In the genomic region with DNA sequence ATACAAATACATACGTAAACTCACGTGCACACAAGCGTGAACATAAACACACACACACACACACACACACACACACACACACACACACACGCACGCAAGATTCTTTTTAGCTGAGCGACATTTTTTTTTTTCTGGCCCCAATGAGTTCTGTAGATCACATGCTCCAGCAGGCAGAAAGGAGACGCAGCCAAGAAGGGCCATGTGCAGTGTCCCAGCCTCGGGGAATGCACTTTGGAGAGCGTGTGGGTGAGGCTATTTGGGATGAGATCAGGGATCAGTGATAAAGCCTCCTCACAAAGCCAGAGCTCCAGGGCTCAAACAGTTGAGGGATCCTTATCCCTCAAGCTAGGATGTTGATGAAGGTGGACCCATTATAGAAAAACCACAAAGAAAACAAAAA, we compare ENCODE assay signal across 11 mouse cellular contexts. TPM values are rescaled to one million over a fixed set of nuclear protein-coding genes. Genes with fewer than 3 reads are reported as not detected.
DNase-seq lines count a peak whose midpoint lies in the region; ATAC-seq and TF ChIP-seq lines count a peak whose summit lies in the region.
"Had no signal": no experiment of that assay in that cellular context is flagged by ENCODE, and none has a peak within 500 bp of the region (broad histone marks: within the 10 kb centered on the region; RNA-seq: fewer than 3 reads in every experiment).

No protein-coding gene starts in this region.

- TF ChIP-seq EP300 in heart, postnatal 0 days (IDR thresholded peaks at IDR 0.05; ENCODE audit: low read depth), result no peak

- no peak for TF ChIP-seq CTCF in heart, postnatal 0 days (IDR thresholded peaks at IDR 0.05; ENCODE audit: low read depth)

- ATAC-seq in forebrain, embryonic 16.5 days, result peak; percentile 47; the same call in 1 of the 2 replicates
- ATAC-seq in forebrain, embryonic 15.5 days (replicated peaks), result no peak; the same call in 1 of the 2 replicates
- ATAC-seq in liver, embryonic 11.5 days (replicated peaks; ENCODE audit: low FRiP score), result no peak
- peak; percentile 78 for ATAC-seq in heart, postnatal 0 days (ENCODE audit: insufficient read depth, low read depth)
- ATAC-seq in hindbrain, embryonic 13.5 days (ENCODE audit: low FRiP score), result no peak
- ATAC-seq: CD4-positive, CD25-positive, alpha-beta regulatory T cell, adult 4 months; inflammation-experienced regulatory T-cells, adult 6 months had no signal

- H3K9ac ChIP-seq in forebrain, embryonic 16.5 days (replicated peaks; ENCODE audit: low read depth, low read length), result no peak overlapping the region
- H3K9ac ChIP-seq in forebrain, embryonic 15.5 days (replicated peaks), result no peak overlapping the region
- H3K9ac ChIP-seq in liver, embryonic 11.5 days (ENCODE audit: low read depth, low read length), result no peak overlapping the region
- H3K9ac ChIP-seq in heart, postnatal 0 days (replicated peaks; ENCODE audit: low read depth, low read length), result no peak overlapping the region
- H3K9ac ChIP-seq in hindbrain, embryonic 13.5 days, result no peak overlapping the region
- H3K9ac ChIP-seq: liver, embryonic 15.5 days had no signal

- peaks cover 15% of the 10 kb centered on the region for H3K4me1 ChIP-seq in forebrain, embryonic 16.5 days (replicated peaks; ENCODE audit: control insufficient read depth, insufficient read depth, low read length)
- peaks cover 18% of the 10 kb centered on the region for H3K4me1 ChIP-seq in forebrain, embryonic 15.5 days
- H3K4me1 ChIP-seq in liver, embryonic 11.5 days (replicated peaks; ENCODE audit: control insufficient read depth, insufficient read depth, low read length), result peaks cover 5% of the 10 kb centered on the region
- H3K4me1 ChIP-seq in heart, postnatal 0 days (ENCODE audit: control insufficient read depth, insufficient read depth), result 0 out of 2 replicates have a peak, but pooled peaks cover 4% of the 10 kb centered on the region
- peaks cover 22% of the 10 kb centered on the region for H3K4me1 ChIP-seq in hindbrain, embryonic 13.5 days (replicated peaks)
- H3K4me1 ChIP-seq: liver, embryonic 15.5 days had no signal

- no peaks in the 10 kb centered on the region for H3K36me3 ChIP-seq in forebrain, embryonic 16.5 days (ENCODE audit: control insufficient read depth, insufficient read depth)
- H3K36me3 ChIP-seq in forebrain, embryonic 15.5 days, result no peaks in the 10 kb centered on the region
- H3K36me3 ChIP-seq in liver, embryonic 11.5 days (ENCODE audit: control insufficient read depth, insufficient read depth, low read length), result no peaks in the 10 kb centered on the region
- H3K36me3 ChIP-seq in heart, postnatal 0 days (replicated peaks; ENCODE audit: control insufficient read depth, insufficient read depth, low read length), result no peaks in the 10 kb centered on the region
- no peaks in the 10 kb centered on the region for H3K36me3 ChIP-seq in hindbrain, embryonic 13.5 days
- H3K36me3 ChIP-seq: liver, embryonic 15.5 days had no signal

- no peak overlapping the region for H3K27ac ChIP-seq in forebrain, embryonic 16.5 days (ENCODE audit: low read length)
- no peak overlapping the region for H3K27ac ChIP-seq in forebrain, embryonic 15.5 days (replicated peaks)
- no peak overlapping the region for H3K27ac ChIP-seq in liver, embryonic 11.5 days (ENCODE audit: low read depth, low read length)
- H3K27ac ChIP-seq in heart, postnatal 0 days (ENCODE audit: low read depth), result no peak overlapping the region
- H3K27ac ChIP-seq in hindbrain, embryonic 13.5 days, result no peak overlapping the region
- H3K27ac ChIP-seq: liver, embryonic 15.5 days had no signal

- no peak overlapping the region for H3K4me2 ChIP-seq in forebrain, embryonic 16.5 days (ENCODE audit: low read length)
- H3K4me2 ChIP-seq in forebrain, embryonic 15.5 days (replicated peaks), result no peak overlapping the region
- H3K4me2 ChIP-seq in liver, embryonic 11.5 days, result no peak overlapping the region
- no peak overlapping the region for H3K4me2 ChIP-seq in heart, postnatal 0 days (ENCODE audit: low read depth, low read length)
- H3K4me2 ChIP-seq in hindbrain, embryonic 13.5 days, result no peak overlapping the region
- H3K4me2 ChIP-seq: liver, embryonic 15.5 days had no signal

- DNase-seq in liver, embryonic 11.5 days (ENCODE audit: low spot score), result peak; percentile 7
- DNase-seq in liver, result no peak
- DNase-seq in cerebellum, adult 11-12 months, result peak; percentile 68
- peak; percentile 29 for DNase-seq in heart, postnatal 0 days (ENCODE audit: low spot score)
- DNase-seq in frontal cortex, postnatal 14 days (ENCODE audit: low spot score in 2 of 2), result no peak

- 59% methylated on average over 9 of the region's 9 CpGs for WGBS in forebrain, embryonic 16.5 days
- WGBS in forebrain, embryonic 15.5 days, result 60% methylated on average over 9 of the region's 9 CpGs
- 77% methylated on average over 9 of the region's 9 CpGs for WGBS in liver, embryonic 11.5 days
- 46% methylated on average over 9 of the region's 9 CpGs for WGBS in heart, postnatal 0 days
- WGBS in hindbrain, embryonic 13.5 days, result 73% methylated on average over 9 of the region's 9 CpGs

- no peak overlapping the region for H3K4me3 ChIP-seq in forebrain, embryonic 16.5 days (replicated peaks; ENCODE audit: low read length)
- no peak overlapping the region for H3K4me3 ChIP-seq in forebrain, embryonic 15.5 days
- no peak overlapping the region for H3K4me3 ChIP-seq in liver, embryonic 11.5 days (ENCODE audit: low read depth, low read length)
- no peak overlapping the region for H3K4me3 ChIP-seq in heart, postnatal 0 days (ENCODE audit: low read depth, low read length)
- H3K4me3 ChIP-seq in hindbrain, embryonic 13.5 days, result no peak overlapping the region
- H3K4me3 ChIP-seq: liver, embryonic 15.5 days had no signal

- H3K27me3 ChIP-seq in forebrain, embryonic 16.5 days (replicated peaks; ENCODE audit: control insufficient read depth, insufficient read depth, low read length), result no peaks in the 10 kb centered on the region
- H3K27me3 ChIP-seq in forebrain, embryonic 15.5 days, result no peaks in the 10 kb centered on the region
- no peaks in the 10 kb centered on the region for H3K27me3 ChIP-seq in liver, embryonic 11.5 days (replicated peaks; ENCODE audit: control insufficient read depth, insufficient read depth, low read length)
- no peaks in the 10 kb centered on the region for H3K27me3 ChIP-seq in heart, postnatal 0 days (ENCODE audit: control insufficient read depth, insufficient read depth, low read length)
- no peaks in the 10 kb centered on the region for H3K27me3 ChIP-seq in hindbrain, embryonic 13.5 days
- H3K27me3 ChIP-seq: liver, embryonic 15.5 days had no signal

- H3K9me3 ChIP-seq in forebrain, embryonic 16.5 days (ENCODE audit: control insufficient read depth, low read length), result no peaks in the 10 kb centered on the region
- no peaks in the 10 kb centered on the region for H3K9me3 ChIP-seq in forebrain, embryonic 15.5 days
- H3K9me3 ChIP-seq in liver, embryonic 11.5 days (ENCODE audit: control insufficient read depth, low read length), result no peaks in the 10 kb centered on the region
- no peaks in the 10 kb centered on the region for H3K9me3 ChIP-seq in heart, postnatal 0 days (replicated peaks; ENCODE audit: control insufficient read depth, low read length)
- no peaks in the 10 kb centered on the region for H3K9me3 ChIP-seq in hindbrain, embryonic 13.5 days
- H3K9me3 ChIP-seq: liver, embryonic 15.5 days had no signal

RNA-seq across cellular contexts. Expression of a gene that starts 24.0 kb away (rescaled TPM):
- 20.1 and 23.8 TPM in 2 replicates for polyA plus RNA-seq in forebrain, embryonic 16.5 days (2015; fragmentation: Nextera tagmentation; extraction: Ambion mirVana)
- 19.8 and 20.7 TPM in 2 replicates for polyA plus RNA-seq in forebrain, embryonic 15.5 days (2015; fragmentation: Nextera tagmentation; extraction: Ambion mirVana)
- polyA plus RNA-seq in liver, embryonic 11.5 days (2014; fragmentation: Nextera tagmentation; extraction: Ambion mirVana), result 4.6 and 6.4 TPM in 2 replicates
- 2.7 and 6.1 TPM in 2 replicates for total RNA-seq in heart, postnatal 0 days (2014; rRNA removed; ENCODE audit: low replicate concordance)
- 7.2 and 7.3 TPM in 2 replicates for polyA plus RNA-seq in heart, postnatal 0 days (2015; fragmentation: Nextera tagmentation; extraction: Ambion mirVana)
- polyA plus RNA-seq in hindbrain, embryonic 13.5 days (2015; fragmentation: Nextera tagmentation; extraction: Ambion mirVana), result 19.9 and 22.3 TPM in 2 replicates

Comparison
In these comparisons a context has a peak if more than half of its experiments do, and no peak if none do; other contexts are left out.
1. ATAC-seq: peak in forebrain, embryonic 16.5 days (single experiment) and heart, postnatal 0 days (single experiment); none in forebrain, embryonic 15.5 days (single experiment), liver, embryonic 11.5 days (single experiment) and hindbrain, embryonic 13.5 days (single experiment).
2. DNase-seq: peak in liver, embryonic 11.5 days (single experiment), cerebellum, adult 11-12 months (single experiment) and heart, postnatal 0 days (single experiment); none in liver (single experiment) and frontal cortex, postnatal 14 days (0 of 2).